Mouse (Mus musculus) spleen, adult 2 months (tissue): Measurements from ENCODE around the gene Ap5s1.

Experiments
- CTCF ChIP-seq: fragments of 200-500 bp; IDR thresholded peaks from 2 replicates; pipeline ENCODE4 v1.5.1; 2011; ENCODE audit warnings: mild to moderate bottlenecking, inconsistent platforms; ENCODE audit not compliant: insufficient read depth, insufficient read length, insufficient replicate concordance; ENCODE audit errors: extremely low read depth
- POLR2A ChIP-seq: fragments of 200-500 bp; IDR thresholded peaks from 2 replicates; pipeline ENCODE4 v1.6.1; 2011; ENCODE audit warnings: low read depth, low read length, inconsistent platforms

- TF ChIP-seq CTCF, result no peak
- no peak for TF ChIP-seq POLR2A
Observed at GRCm38 (mm10) chr2:131258693-131259092, 51.8 kb downstream of the Ap5s1 start.
